Mouse (Mus musculus) urinary bladder, postnatal 14 days (tissue): ENCODE measurements at regions not wholly inside any gene's neighbourhood (a gene's known extent, or its start where the extent isn't known, plus 50 kb on each side); places are given as distances from the start of the nearest gene placed in this dataset.
A peak's percentile ranks its signal among the peaks of the same experiment; 100 is the strongest.

Experiments used
- DNase-seq: peaks from one replicate; pipeline ENCODE4 v3.0.0; 2021; ENCODE audit warnings: low spot score

- no peak for DNase-seq
Measured at GRCm38 (mm10) chr8:107860251-107860650, 82.2 kb upstream of the Zfhx3 start.

GRCm38 (mm10) chr8:107864802-107865651, 77.4 kb upstream of the Zfhx3 start:
- DNase-seq, result no peak

- no peak for DNase-seq
Measured at GRCm38 (mm10) chr8:107865744-107866143, 76.7 kb upstream of the Zfhx3 start.

- no peak for DNase-seq
Measured at GRCm38 (mm10) chr8:107871718-107872117, 70.7 kb upstream of the Zfhx3 start.

- no peak for DNase-seq
Measured at GRCm38 (mm10) chr8:107872121-107872520, 70.3 kb upstream of the Zfhx3 start.

- DNase-seq, result no peak
Measured at GRCm38 (mm10) chr8:107876455-107876854, 66.0 kb upstream of the Zfhx3 start.

- peak; percentile 77 for DNase-seq
Measured at GRCm38 (mm10) chr8:107881851-107882250, 60.6 kb upstream of the Zfhx3 start.

- DNase-seq, result no peak
Measured at GRCm38 (mm10) chr8:107885547-107885946, 56.9 kb upstream of the Zfhx3 start.

- peak; percentile 20 for DNase-seq
Measured at GRCm38 (mm10) chr8:107885971-107886370, 56.5 kb upstream of the Zfhx3 start.

GRCm38 (mm10) chr8:107886516-107887253, 55.8 kb upstream of the Zfhx3 start:
- no peak for DNase-seq

- no peak for DNase-seq
Measured at GRCm38 (mm10) chr8:107887333-107887732, 55.1 kb upstream of the Zfhx3 start.

GRCm38 (mm10) chr8:107890922-107891321, 51.5 kb upstream of the Zfhx3 start:
- no peak for DNase-seq
